Mouse (Mus musculus): ENCODE measurements at regions not wholly inside any gene's neighbourhood (a gene's known extent, or its start where the extent isn't known, plus 50 kb on each side); places are given as distances from the start of the nearest gene placed in this dataset.

DNA sequence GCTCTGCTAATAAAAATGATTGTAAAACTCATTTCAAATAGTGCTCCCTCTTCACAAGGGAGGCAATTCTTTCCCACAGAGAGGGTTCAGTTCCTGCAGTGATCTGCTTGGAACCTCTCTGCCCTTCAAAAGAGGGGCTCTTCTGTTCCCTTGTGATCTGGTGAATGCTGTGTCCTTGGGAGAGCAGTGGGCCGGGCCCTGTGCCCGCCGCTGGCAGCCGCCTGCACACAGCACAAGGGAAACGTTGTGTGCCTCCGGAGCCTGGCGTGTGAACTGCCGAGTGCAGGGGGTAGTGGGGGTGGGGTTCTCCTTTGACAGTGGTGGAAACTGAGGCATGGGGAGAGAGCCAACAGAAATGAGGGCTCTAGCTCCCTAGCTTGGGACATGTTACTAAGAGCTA is 54.4 kb upstream of the Csrp1 start:
- DNase-seq (ENCODE audit: low spot score in 2 of 2): peak in 1 of 2 experiments; percentile 43

DNA sequence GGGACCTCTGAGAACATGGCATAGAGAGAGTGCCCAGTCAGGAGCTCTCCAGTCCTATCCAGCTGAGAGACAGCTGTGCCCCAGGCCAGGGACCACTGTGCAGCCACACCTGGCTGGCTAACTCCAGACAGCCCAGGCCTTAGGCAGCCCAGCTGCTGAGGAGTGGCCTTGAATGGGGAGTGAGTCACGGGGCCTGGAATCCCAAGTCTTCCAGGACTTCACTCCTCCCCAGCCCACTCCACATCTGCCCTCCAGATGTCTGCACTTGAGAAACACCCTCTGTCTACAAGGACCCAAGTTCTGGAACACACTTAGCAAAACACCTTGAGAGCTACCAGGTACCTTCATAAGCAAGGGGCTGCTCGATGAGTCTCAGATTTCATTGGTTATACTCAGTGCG is 51.5 kb upstream of the Csrp1 start:
- DNase-seq (ENCODE audit: low spot score in 2 of 2): no peak

DNA sequence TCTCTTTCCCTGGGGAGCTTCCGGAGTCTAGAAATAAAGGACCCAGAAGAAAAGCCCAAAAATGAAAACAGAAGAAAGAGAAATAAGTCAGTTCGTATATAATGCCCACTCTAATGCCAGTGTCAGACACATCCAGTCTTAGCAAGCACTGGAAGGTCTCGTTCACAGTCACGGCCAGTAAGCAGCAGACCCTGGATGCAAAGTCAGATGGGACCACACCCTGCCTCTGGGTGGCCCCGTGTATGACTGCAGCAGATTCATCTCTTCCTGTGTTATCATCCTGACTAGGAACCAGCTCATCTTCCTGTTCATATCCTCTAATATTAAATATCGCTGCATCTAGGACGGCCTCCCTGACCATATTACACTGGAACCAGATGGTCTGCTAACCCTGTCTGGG is 50.9 kb upstream of the Csrp1 start:
- DNase-seq (ENCODE audit: low spot score in 2 of 2): no peak

DNA sequence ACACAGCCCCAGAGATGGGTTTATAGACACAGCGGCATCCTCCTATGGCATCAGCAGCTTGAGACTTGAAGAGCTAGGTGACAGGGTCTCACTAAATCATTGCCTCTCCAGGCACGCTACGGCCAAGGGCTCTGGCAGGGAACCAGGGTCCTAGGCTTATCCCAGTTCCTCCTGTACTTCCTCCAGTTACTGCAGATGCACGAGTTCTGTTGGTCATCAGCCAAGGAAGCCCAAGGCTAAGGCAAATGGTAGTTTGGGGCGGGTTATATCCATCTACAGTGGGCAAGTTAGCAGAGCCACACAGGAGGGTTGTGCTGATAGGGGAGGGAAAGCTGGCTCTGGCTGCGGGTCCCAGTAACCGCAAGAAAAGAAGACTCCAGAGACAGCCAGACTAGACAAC is 50.1 kb upstream of the Csrp1 start:
- DNase-seq (ENCODE audit: low spot score in 2 of 2): no peak
